Mouse (Mus musculus): ENCODE results near the gene Cpe. TPM values are rescaled to one million over a fixed set of nuclear protein-coding genes. Genes with fewer than 3 reads are reported as not detected.
A peak's percentile ranks its signal among the peaks of the same experiment; 100 is the strongest.
"Not testable (repeated sequence)": the region's sequence is repeated elsewhere in the genome, so short reads cannot be mapped to it uniquely, and the experiment has no call there.

Gene Cpe
- polyA plus RNA-seq, 1 experiment = 44.3 TPM

GRCm38 (mm10) chr8:64674951-64675585, 17.8 kb downstream of the Cpe start:
- Histone ChIP-seq H3K4me3 (no peak overlapping the region), H3K36me3 (ENCODE audit: control insufficient read depth, insufficient read depth) (no peaks in the 10 kb centered on the region), H3K27me3 (ENCODE audit: control insufficient read depth, insufficient read depth, insufficient read length) (no peaks in the 10 kb centered on the region), H3K79me2 (ENCODE audit: control insufficient read depth, insufficient read depth) (peaks cover 3% of the 10 kb centered on the region), H3ac (ENCODE audit: control insufficient read depth, insufficient read length) (no peak overlapping the region), H3K4me2 (ENCODE audit: low read depth) (no peak overlapping the region)
- no peak for TF ChIP-seq USF1 (IDR thresholded peaks at IDR 0.05; ENCODE audit: low read depth)
- no peak for TF ChIP-seq TCF12 (IDR thresholded peaks at IDR 0.05; ENCODE audit: insufficient read depth, poor library complexity, severe bottlenecking)
- TF ChIP-seq MAX (IDR thresholded peaks at IDR 0.05; ENCODE audit: low read depth) = no peak

GRCm38 (mm10) chr8:64672920-64673319, 19.9 kb downstream of the Cpe start:
- Histone ChIP-seq H3K36me3 (ENCODE audit: control insufficient read depth, insufficient read depth) (no peaks in the 10 kb centered on the region), H3K79me2 (ENCODE audit: control insufficient read depth, insufficient read depth) (peaks cover 3% of the 10 kb centered on the region), H3K4me2 (ENCODE audit: low read depth) (peak overlapping the region; percentile 7), H3ac (ENCODE audit: control insufficient read depth, insufficient read length) (no peak overlapping the region), H3K4me3 (no peak overlapping the region), H3K27me3 (ENCODE audit: control insufficient read depth, insufficient read depth, insufficient read length) (no peaks in the 10 kb centered on the region)
- TF ChIP-seq REST (IDR thresholded peaks at IDR 0.05; ENCODE audit: insufficient read depth, insufficient read length) (no peak), MYOG (IDR thresholded peaks at IDR 0.05; ENCODE audit: control insufficient read depth in 1 of 3, insufficient read depth in 1 of 3, insufficient read length in 2 of 3, low read depth in 2 of 3) (no peak), CEBPB (IDR thresholded peaks at IDR 0.05; ENCODE audit: insufficient read depth, poor library complexity, severe bottlenecking) (no peak), MAX (IDR thresholded peaks at IDR 0.05; ENCODE audit: low read depth) (no peak), TCF3 (IDR thresholded peaks at IDR 0.05; ENCODE audit: insufficient read length, low read depth) (no peak), POLR2A (IDR thresholded peaks at IDR 0.05; ENCODE audit: insufficient read length, low read depth) (no peak), TCF12 (IDR thresholded peaks at IDR 0.05; ENCODE audit: insufficient read depth, poor library complexity, severe bottlenecking) (no peak), SRF (IDR thresholded peaks at IDR 0.05; ENCODE audit: control insufficient read depth, insufficient read length, low read depth) (no peak), MYOD1 (IDR thresholded peaks at IDR 0.05; ENCODE audit: control insufficient read depth in 1 of 3, insufficient read length in 2 of 3, low read depth in 2 of 3) (no peak), E2F4 (IDR thresholded peaks at IDR 0.05; ENCODE audit: insufficient read depth) (no peak), POLR2AphosphoS2 (IDR thresholded peaks at IDR 0.05; ENCODE audit: insufficient read length, low read depth) (no peak), USF1 (IDR thresholded peaks at IDR 0.05; ENCODE audit: low read depth) (no peak)

GRCm38 (mm10) chr8:64671937-64672336, 20.9 kb downstream of the Cpe start:
- H3K4me2 ChIP-seq (ENCODE audit: low read depth) = no peak overlapping the region
- no peaks in the 10 kb centered on the region for H3K36me3 ChIP-seq (ENCODE audit: control insufficient read depth, insufficient read depth)
- TF ChIP-seq POLR2AphosphoS2 (IDR thresholded peaks at IDR 0.05; ENCODE audit: insufficient read length, low read depth) = no peak
- TF ChIP-seq TCF3 (IDR thresholded peaks at IDR 0.05; ENCODE audit: insufficient read length, low read depth) = no peak
- no peak for TF ChIP-seq SRF (IDR thresholded peaks at IDR 0.05; ENCODE audit: control insufficient read depth, insufficient read length, low read depth)
- no peaks in the 10 kb centered on the region for H3K27me3 ChIP-seq (ENCODE audit: control insufficient read depth, insufficient read depth, insufficient read length)
- peaks cover 3% of the 10 kb centered on the region for H3K79me2 ChIP-seq (ENCODE audit: control insufficient read depth, insufficient read depth)
- no peak overlapping the region for H3ac ChIP-seq (ENCODE audit: control insufficient read depth, insufficient read length)
- no peak overlapping the region for H3K4me3 ChIP-seq

- not testable (repeated sequence) for H3K27me3 ChIP-seq (ENCODE audit: control insufficient read depth, insufficient read depth, insufficient read length); H3K4me3 ChIP-seq; H3K4me2 ChIP-seq (ENCODE audit: low read depth); H3ac ChIP-seq (ENCODE audit: control insufficient read depth, insufficient read length); H3K36me3 ChIP-seq (ENCODE audit: control insufficient read depth, insufficient read depth); H3K79me2 ChIP-seq (ENCODE audit: control insufficient read depth, insufficient read depth)
Measured at GRCm38 (mm10) chr8:64666305-64666704, 26.5 kb downstream of the Cpe start.

GRCm38 (mm10) chr8:64665563-64665962, 27.3 kb downstream of the Cpe start:
- Histone ChIP-seq H3K79me2 (ENCODE audit: control insufficient read depth, insufficient read depth) (peaks cover under 1% of the 10 kb centered on the region), H3K27me3 (ENCODE audit: control insufficient read depth, insufficient read depth, insufficient read length) (no peaks in the 10 kb centered on the region), H3ac (ENCODE audit: control insufficient read depth, insufficient read length) (no peak overlapping the region), H3K4me3 (no peak overlapping the region), H3K4me2 (ENCODE audit: low read depth) (peak overlapping the region; percentile 21), H3K36me3 (ENCODE audit: control insufficient read depth, insufficient read depth) (no peaks in the 10 kb centered on the region)
- TF ChIP-seq MAX (IDR thresholded peaks at IDR 0.05; ENCODE audit: low read depth) (no peak), POLR2A (IDR thresholded peaks at IDR 0.05; ENCODE audit: insufficient read length, low read depth) (no peak), SRF (IDR thresholded peaks at IDR 0.05; ENCODE audit: control insufficient read depth, insufficient read length, low read depth) (no peak), TCF12 (IDR thresholded peaks at IDR 0.05; ENCODE audit: insufficient read depth, poor library complexity, severe bottlenecking) (no peak), MYOD1 (IDR thresholded peaks at IDR 0.05; ENCODE audit: control insufficient read depth in 1 of 3, insufficient read length in 2 of 3, low read depth in 2 of 3) (no peak), MYOG (IDR thresholded peaks at IDR 0.05; ENCODE audit: control insufficient read depth in 1 of 3, insufficient read depth in 1 of 3, insufficient read length in 2 of 3, low read depth in 2 of 3) (no peak), REST (IDR thresholded peaks at IDR 0.05; ENCODE audit: insufficient read depth, insufficient read length) (no peak), POLR2AphosphoS2 (IDR thresholded peaks at IDR 0.05; ENCODE audit: insufficient read length, low read depth) (no peak), CEBPB (IDR thresholded peaks at IDR 0.05; ENCODE audit: insufficient read depth, poor library complexity, severe bottlenecking) (no peak), TCF3 (IDR thresholded peaks at IDR 0.05; ENCODE audit: insufficient read length, low read depth) (no peak), USF1 (IDR thresholded peaks at IDR 0.05; ENCODE audit: low read depth) (no peak), E2F4 (IDR thresholded peaks at IDR 0.05; ENCODE audit: insufficient read depth) (no peak)

Data from myocyte (in vitro differentiated cells).